Mouse (Mus musculus) liver, postnatal 0 days (tissue): Measurements from ENCODE around the gene Btbd8.

Experiments
- CTCF ChIP-seq: sonication (generic); IDR thresholded peaks from 2 replicates; pipeline ENCODE4 v1.5.1; 2016; ENCODE audit warnings: antibody characterized with exemption, low read depth
- EP300 ChIP-seq: IDR thresholded peaks from 2 replicates; pipeline ENCODE4 v1.6.1; 2016; ENCODE audit warnings: antibody characterized with exemption, low read depth, mild to moderate bottlenecking

DNA sequence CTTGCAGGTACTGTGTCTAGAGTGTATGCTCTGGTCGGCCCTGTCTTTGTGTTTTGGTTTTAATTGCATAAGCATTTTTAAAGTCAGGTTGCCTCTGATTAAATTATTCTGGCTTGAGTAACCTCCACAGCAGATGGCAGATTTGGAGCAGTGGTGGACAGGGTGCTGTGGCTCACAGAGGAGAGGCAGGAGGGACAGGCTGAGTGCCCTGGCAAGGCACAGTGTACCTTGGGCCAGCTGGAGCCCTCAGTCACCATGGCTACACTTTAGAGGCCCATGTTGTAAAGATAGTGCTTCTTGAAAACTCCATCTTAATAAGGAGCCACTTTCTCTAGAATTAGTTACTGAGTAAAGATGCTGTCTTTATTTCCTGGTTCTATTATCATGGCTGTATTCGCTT lies 58.2 kb downstream of the Btbd8 start:
- TF ChIP-seq CTCF (no peak), EP300 (no peak)
